Mouse (Mus musculus): ENCODE data around the gene Wee2. TPM values are rescaled to one million over a fixed set of nuclear protein-coding genes. Genes with fewer than 3 reads are reported as not detected.

Gene Wee2
- polyA plus RNA-seq, 1 experiment from 2014 or later = not detected

DNA sequence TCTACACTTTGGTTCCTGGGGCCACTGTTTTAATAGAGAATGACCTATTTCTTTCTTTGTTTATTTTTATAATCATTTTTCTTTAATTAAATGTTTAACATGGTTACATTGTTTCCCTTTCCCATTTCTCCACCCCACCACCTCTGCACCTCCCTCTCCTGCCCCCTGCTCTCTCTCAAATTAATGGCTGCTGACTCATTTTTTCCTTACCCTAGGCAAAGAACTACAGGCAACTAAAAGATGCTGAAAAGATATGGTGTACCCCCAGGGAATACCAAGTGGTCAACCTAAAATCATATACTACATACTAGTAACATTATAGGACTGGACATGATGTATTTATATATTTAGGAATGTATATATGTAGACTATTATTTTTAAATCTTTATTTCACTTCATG lies 9.7 kb downstream of the Wee2 start:
- ATAC-seq (ENCODE audit: insufficient read depth) = no peak
- Histone ChIP-seq H3K27me3 (ENCODE audit: insufficient read depth, low read length) (no peaks in the 10 kb centered on the region), H3K27ac (ENCODE audit: low read depth) (no peak overlapping the region), H3K9me3 (ENCODE audit: low read depth, low read length) (no peaks in the 10 kb centered on the region), H3K36me3 (ENCODE audit: insufficient read depth) (no peaks in the 10 kb centered on the region), H3K9ac (no peak overlapping the region), H3K4me2 (no peak overlapping the region), H3K4me3 (ENCODE audit: low read depth, low read length) (no peak overlapping the region), H3K4me1 (ENCODE audit: insufficient read depth) (no peaks in the 10 kb centered on the region)
- DNase-seq = no peak
- no peak for TF ChIP-seq CTCF (IDR thresholded peaks at IDR 0.05; ENCODE audit: low read depth)

DNA sequence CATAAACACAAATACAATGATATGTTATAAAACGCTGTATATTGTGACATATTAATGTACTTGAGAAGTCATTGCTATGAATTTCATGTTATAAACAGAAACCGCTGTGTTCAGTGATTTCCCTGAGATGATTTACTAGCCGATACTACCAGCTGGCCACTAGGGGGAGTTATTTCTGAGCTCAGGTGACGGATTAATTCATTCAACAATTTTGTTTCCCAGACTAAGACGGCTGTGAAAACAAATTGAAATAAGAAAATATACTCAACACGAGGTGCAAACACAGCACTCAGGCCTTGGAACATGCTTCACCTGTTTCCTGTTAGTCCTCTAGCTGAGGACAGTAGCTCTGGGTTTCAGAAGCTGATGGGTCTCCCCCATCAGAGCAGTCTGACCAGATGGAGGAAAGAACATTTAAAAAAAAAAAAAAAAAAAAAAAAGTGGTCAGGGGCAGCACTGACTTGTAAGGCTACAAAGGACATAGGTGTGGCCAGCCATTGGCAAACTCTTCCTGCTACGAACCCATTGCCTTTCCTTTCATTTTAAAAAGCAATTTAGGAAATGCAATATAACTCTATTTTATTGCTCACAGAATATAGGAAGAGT lies 15.7 kb downstream of the Wee2 start:
- TF ChIP-seq CTCF (IDR thresholded peaks at IDR 0.05; ENCODE audit: low read depth) = peak; percentile 58
- H3K4me1 ChIP-seq (ENCODE audit: insufficient read depth) = no peaks in the 10 kb centered on the region
- 21% methylated on average over 7 of the region's 7 CpGs for WGBS
- H3K4me3 ChIP-seq (ENCODE audit: low read depth, low read length) = no peak overlapping the region
- no peak overlapping the region for H3K4me2 ChIP-seq
- no peaks in the 10 kb centered on the region for H3K9me3 ChIP-seq (ENCODE audit: low read depth, low read length)
- H3K27ac ChIP-seq (ENCODE audit: low read depth) = no peak overlapping the region
- H3K27me3 ChIP-seq (ENCODE audit: insufficient read depth, low read length) = no peaks in the 10 kb centered on the region
- no peaks in the 10 kb centered on the region for H3K36me3 ChIP-seq (ENCODE audit: insufficient read depth)
- ATAC-seq (ENCODE audit: insufficient read depth) = no peak
- DNase-seq = peak; percentile 39
- H3K9ac ChIP-seq = no peak overlapping the region

DNA sequence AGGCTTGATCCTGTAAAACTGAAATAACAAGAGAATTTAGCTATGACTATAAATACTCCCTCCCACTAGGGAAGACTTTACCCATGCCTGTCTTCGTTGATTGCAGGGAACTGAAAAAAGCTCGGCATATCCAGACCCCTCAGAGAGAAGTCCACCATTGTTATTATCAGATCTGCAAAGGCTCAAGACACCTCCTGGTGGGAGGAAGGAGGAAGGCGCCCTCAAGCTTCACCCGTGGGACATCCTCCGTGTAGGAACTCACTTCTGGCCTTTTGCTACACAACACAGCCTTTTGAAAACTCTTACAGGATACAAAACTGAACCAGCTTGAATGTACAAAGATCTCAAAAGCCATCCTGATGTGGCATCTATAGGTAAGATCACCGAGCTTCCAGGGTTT lies 26.8 kb downstream of the Wee2 start:
- no peak overlapping the region for H3K27ac ChIP-seq (ENCODE audit: low read depth)
- ATAC-seq (ENCODE audit: insufficient read depth) (no peak), DNase-seq (no peak)
- H3K4me3 ChIP-seq (ENCODE audit: low read depth, low read length) = no peak overlapping the region
- 45% methylated on average over 6 of the region's 6 CpGs for WGBS
- no peaks in the 10 kb centered on the region for H3K27me3 ChIP-seq (ENCODE audit: insufficient read depth, low read length)
- H3K9me3 ChIP-seq (ENCODE audit: low read depth, low read length) = no peaks in the 10 kb centered on the region
- no peak overlapping the region for H3K4me2 ChIP-seq
- H3K4me1 ChIP-seq (ENCODE audit: insufficient read depth) = no peaks in the 10 kb centered on the region
- no peaks in the 10 kb centered on the region for H3K36me3 ChIP-seq (ENCODE audit: insufficient read depth)
- peak; percentile 44; the same call in 1 of the 2 replicates for TF ChIP-seq CTCF (IDR thresholded peaks at IDR 0.05; ENCODE audit: low read depth)
- no peak overlapping the region for H3K9ac ChIP-seq

DNA sequence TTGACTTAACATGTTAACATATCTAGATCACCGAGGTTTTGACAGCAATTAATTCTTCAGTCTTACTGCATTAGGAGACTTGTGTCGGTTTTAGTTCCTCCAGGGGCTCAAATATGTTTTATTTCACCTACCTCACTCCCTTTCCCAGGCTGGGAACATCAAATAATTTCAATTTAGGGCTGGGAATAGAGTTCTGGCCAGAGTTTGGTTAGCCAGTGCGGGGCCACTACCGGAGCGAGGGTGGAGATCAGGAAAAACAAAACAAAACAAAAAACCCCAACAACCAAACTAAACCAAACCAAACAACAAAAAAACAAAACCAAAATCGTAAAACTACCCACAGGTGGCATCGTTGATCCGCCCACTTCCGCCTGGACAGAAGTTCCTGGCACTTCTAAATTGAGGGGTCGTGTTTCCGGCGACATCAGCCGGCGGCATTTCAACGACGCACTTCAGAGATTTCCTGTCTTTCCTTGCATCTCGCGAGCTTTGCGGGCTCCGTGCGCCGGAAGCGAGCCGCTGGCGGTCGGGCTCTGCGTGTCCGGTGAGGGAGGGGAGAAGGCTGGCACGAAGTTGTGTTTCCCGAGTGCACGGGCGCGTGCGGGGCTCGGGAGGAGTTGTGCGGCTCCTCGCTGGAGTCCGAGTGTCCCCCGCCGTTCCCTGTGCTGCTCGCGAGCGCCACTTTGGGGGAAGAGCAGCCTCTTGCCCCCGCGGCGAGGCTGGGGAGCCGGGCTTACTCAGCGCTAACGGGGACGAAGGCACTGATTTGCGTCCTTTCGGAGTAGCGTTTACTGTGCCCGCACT lies 32.2 kb downstream of the Wee2 start, which contains the start of gene Ssbp1:
Gene Ssbp1, plus strand, starts transcription at position 437 of the 804 bp plus-strand sequence.
- Histone ChIP-seq H3K9me3 (ENCODE audit: low read depth, low read length) (no peaks in the 10 kb centered on the region), H3K36me3 (ENCODE audit: insufficient read depth) (peaks cover 25% of the 10 kb centered on the region), H3K9ac (peak within 1 kb of the TSS; percentile 95), H3K27me3 (ENCODE audit: insufficient read depth, low read length) (no peaks in the 10 kb centered on the region), H3K4me2 (peak within 1 kb of the TSS; percentile 75), H3K4me3 (ENCODE audit: low read depth, low read length) (peak within 1 kb of the TSS; percentile 75), H3K4me1 (ENCODE audit: insufficient read depth) (peaks cover 4% of the 10 kb centered on the region; the same call in 1 of the 2 replicates), H3K27ac (ENCODE audit: low read depth) (peak within 1 kb of the TSS; percentile 98)
- peak; percentile 29 for TF ChIP-seq CTCF (IDR thresholded peaks at IDR 0.05; ENCODE audit: low read depth)
- under 1% methylated on average over 54 of the region's 54 CpGs for WGBS
- ATAC-seq (ENCODE audit: insufficient read depth) (peak; percentile 98), DNase-seq (peak; percentile 98)

DNA sequence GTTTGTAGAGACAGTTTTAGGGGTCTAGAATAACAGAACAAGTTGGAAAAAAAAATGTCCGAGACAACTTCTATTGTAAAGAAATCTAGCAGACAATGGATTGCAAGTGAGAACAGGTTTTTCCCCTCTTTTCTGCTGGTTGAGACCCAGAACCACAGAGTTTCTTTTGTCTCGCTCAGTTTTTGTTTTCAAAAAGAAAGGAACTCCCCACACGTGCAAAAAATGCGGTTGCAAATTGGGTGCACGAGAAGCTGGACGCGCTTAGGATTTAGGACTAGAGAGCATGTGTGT lies 32.8 kb downstream of the Wee2 start:
- Histone ChIP-seq H3K4me2 (peak overlapping the region; percentile 75), H3K4me1 (ENCODE audit: insufficient read depth) (peaks cover 4% of the 10 kb centered on the region; the same call in 1 of the 2 replicates), H3K27ac (ENCODE audit: low read depth) (peak overlapping the region; percentile 98), H3K4me3 (ENCODE audit: low read depth, low read length) (peak overlapping the region; percentile 75), H3K9me3 (ENCODE audit: low read depth, low read length) (no peaks in the 10 kb centered on the region), H3K36me3 (ENCODE audit: insufficient read depth) (peaks cover 29% of the 10 kb centered on the region), H3K27me3 (ENCODE audit: insufficient read depth, low read length) (no peaks in the 10 kb centered on the region), H3K9ac (peak overlapping the region; percentile 95)
- DNase-seq (no peak), ATAC-seq (ENCODE audit: insufficient read depth) (no peak)
- no peak for TF ChIP-seq CTCF (IDR thresholded peaks at IDR 0.05; ENCODE audit: low read depth)
- under 1% methylated on average over 7 of the region's 7 CpGs for WGBS

DNA sequence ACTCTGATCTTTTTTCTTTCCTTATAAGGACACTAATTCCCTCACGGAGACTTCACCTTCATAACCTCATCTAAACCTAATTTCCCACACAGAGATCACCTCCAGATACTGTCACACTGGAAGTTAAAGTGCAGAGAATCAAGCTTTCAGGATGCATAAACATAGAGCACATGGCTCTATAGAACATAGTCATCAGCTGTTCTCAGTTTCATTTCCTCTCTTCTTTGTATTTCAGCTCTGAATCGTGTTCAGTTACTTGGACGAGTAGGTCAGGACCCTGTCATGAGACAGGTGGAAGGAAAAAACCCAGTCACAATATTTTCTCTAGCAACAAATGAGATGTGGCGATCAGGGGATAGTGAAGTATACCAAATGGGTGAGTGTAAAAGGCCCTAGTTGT lies 37.2 kb downstream of the Wee2 start:
- H3K27me3 ChIP-seq (ENCODE audit: insufficient read depth, low read length) = no peaks in the 10 kb centered on the region
- TF ChIP-seq CTCF (IDR thresholded peaks at IDR 0.05; ENCODE audit: low read depth) = no peak

DNA sequence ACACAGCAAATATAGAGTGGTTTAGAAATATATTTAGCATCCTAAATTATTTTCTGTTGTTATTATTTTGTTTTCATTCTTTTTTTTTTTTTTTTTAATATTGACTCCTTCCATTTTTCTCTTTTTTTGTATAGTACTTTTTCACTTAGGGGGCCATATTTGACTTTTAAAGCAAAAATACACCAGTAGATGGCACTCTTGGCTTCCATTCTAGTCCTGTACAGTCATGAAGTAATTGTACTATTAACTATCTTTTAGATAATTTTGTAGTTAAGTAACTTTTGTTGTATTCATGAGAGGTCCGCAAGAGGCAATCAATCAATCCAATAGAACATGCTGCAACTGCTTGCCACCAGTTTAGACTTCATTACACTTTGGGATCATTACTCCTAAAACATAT lies 40.8 kb downstream of the Wee2 start:
- TF ChIP-seq CTCF (IDR thresholded peaks at IDR 0.05; ENCODE audit: low read depth) = peak; percentile 22; the same call in 1 of the 2 replicates
- no peaks in the 10 kb centered on the region for H3K27me3 ChIP-seq (ENCODE audit: insufficient read depth, low read length)
- ATAC-seq (ENCODE audit: insufficient read depth) = no peak
- no peak overlapping the region for H3K4me3 ChIP-seq (ENCODE audit: low read depth, low read length)
- H3K36me3 ChIP-seq (ENCODE audit: insufficient read depth) = peaks cover 68% of the 10 kb centered on the region
- no peak overlapping the region for H3K9ac ChIP-seq
- peak; percentile 73 for DNase-seq
- H3K27ac ChIP-seq (ENCODE audit: low read depth) = no peak overlapping the region
- no peak overlapping the region for H3K4me2 ChIP-seq
- H3K4me1 ChIP-seq (ENCODE audit: insufficient read depth) = no peaks in the 10 kb centered on the region
- WGBS = 81% methylated on average over 1 of the region's 1 CpGs
- no peaks in the 10 kb centered on the region for H3K9me3 ChIP-seq (ENCODE audit: low read depth, low read length)

More for the DNA sequence above, 37.2 kb downstream of the Wee2 start:
- H3K9ac ChIP-seq = no peak overlapping the region
- no peak overlapping the region for H3K27ac ChIP-seq (ENCODE audit: low read depth)
- no peak overlapping the region for H3K4me2 ChIP-seq
- ATAC-seq (ENCODE audit: insufficient read depth) (no peak), DNase-seq (no peak)
- H3K36me3 ChIP-seq (ENCODE audit: insufficient read depth) = peaks cover 51% of the 10 kb centered on the region
- peaks cover 4% of the 10 kb centered on the region; the same call in 1 of the 2 replicates for H3K4me1 ChIP-seq (ENCODE audit: insufficient read depth)
- whole genome bisulfite sequencing = 81% methylated on average over 4 of the region's 4 CpGs
- no peaks in the 10 kb centered on the region for H3K9me3 ChIP-seq (ENCODE audit: low read depth, low read length)
- H3K4me3 ChIP-seq (ENCODE audit: low read depth, low read length) = no peak overlapping the region

Data from lung, embryonic 14.5 days (tissue).